Comparison of ENCODE assay signal across 8 mouse cellular contexts in the genomic region with DNA sequence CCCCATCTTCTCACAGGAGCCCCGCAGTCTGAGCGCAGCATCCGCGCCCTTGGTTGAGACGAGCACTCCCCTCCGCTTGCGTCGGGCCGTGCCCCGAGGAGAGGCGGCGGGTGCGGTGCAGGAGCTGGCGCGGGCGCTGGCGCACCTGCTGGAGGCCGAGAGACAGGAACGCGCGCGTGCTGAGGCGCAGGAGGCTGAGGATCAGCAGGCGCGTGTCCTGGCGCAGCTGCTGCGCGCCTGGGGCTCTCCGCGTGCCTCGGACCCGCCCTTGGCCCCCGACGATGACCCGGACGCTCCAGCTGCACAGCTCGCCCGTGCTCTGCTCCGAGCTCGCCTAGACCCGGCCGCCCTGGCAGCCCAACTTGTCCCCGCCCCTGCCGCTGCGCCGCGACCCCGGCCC. TPM values are rescaled to one million over a fixed set of nuclear protein-coding genes. Genes with fewer than 3 reads are reported as not detected.
DNase-seq lines count a peak whose midpoint lies in the region; ATAC-seq and TF ChIP-seq lines count a peak whose summit lies in the region.

No protein-coding gene starts in this region.

- WGBS in lung, embryonic 15.5 days: 18% methylated on average over 29 of the region's 48 CpGs
- WGBS in hindbrain, postnatal 0 days: 20% methylated on average over 47 of the region's 48 CpGs
- WGBS in neural tube, embryonic 11.5 days: 10% methylated on average over 38 of the region's 48 CpGs

- 0 out of 2 replicates have a peak, but pooled peaks cover 5% of the 10 kb centered on the region for H3K4me1 ChIP-seq in lung, embryonic 15.5 days
- no peaks in the 10 kb centered on the region for H3K4me1 ChIP-seq in hindbrain, postnatal 0 days (ENCODE audit: insufficient read depth, low read length)
- no peaks in the 10 kb centered on the region for H3K4me1 ChIP-seq in neural tube, embryonic 11.5 days (ENCODE audit: control insufficient read depth, insufficient read depth, low read length)

- ATAC-seq in lung, embryonic 15.5 days (ENCODE audit: borderline replicate concordance, extremely low read depth, low FRiP score, low TSS enrichment): no peak
- ATAC-seq in hindbrain, postnatal 0 days: no peak; the same call in 1 of the 2 replicates
- peak; percentile 15 for ATAC-seq in neural tube, embryonic 11.5 days (ENCODE audit: insufficient read depth, low FRiP score, low TSS enrichment)

- H3K4me2 ChIP-seq in lung, embryonic 15.5 days: peak overlapping the region; percentile 47
- H3K4me2 ChIP-seq in hindbrain, postnatal 0 days (ENCODE audit: low read depth, low read length): peak overlapping the region; percentile 56
- peak overlapping the region; percentile 47 for H3K4me2 ChIP-seq in neural tube, embryonic 11.5 days (ENCODE audit: low read depth)

- no peak overlapping the region for H3K9ac ChIP-seq in lung, embryonic 15.5 days
- peak overlapping the region; percentile 45 for H3K9ac ChIP-seq in hindbrain, postnatal 0 days (replicated peaks; ENCODE audit: low read length)
- H3K9ac ChIP-seq in neural tube, embryonic 11.5 days (ENCODE audit: low read length): peak overlapping the region; percentile 32; the same call in 1 of the 2 replicates

- peak overlapping the region; percentile 18 for H3K4me3 ChIP-seq in lung, embryonic 15.5 days
- peak overlapping the region; percentile 44 for H3K4me3 ChIP-seq in hindbrain, postnatal 0 days (ENCODE audit: low read length)
- peak overlapping the region; percentile 27 for H3K4me3 ChIP-seq in neural tube, embryonic 11.5 days (ENCODE audit: low read depth, low read length)

- intact Hi-C loops in gastrocnemius, postnatal 36 days (cut with DNase I): no loop called here

- peak; percentile 19 for DNase-seq in adrenal gland, postnatal 14 days
- no peak for DNase-seq in adrenal gland, postnatal 4 days (ENCODE audit: low spot score in 2 of 2)
- no peak for DNase-seq in lung, postnatal 25 days (ENCODE audit: low spot score)
- peak; percentile 27 for DNase-seq in hindbrain, postnatal 0 days (ENCODE audit: low spot score)
- DNase-seq in neural tube, embryonic 11.5 days (ENCODE audit: low spot score): peak; percentile 25
- DNase-seq in urinary bladder, postnatal 14 days (ENCODE audit: low spot score): no peak
- no peak for DNase-seq in gastrocnemius, postnatal 36 days

- H3K27ac ChIP-seq in lung, embryonic 15.5 days: no peak overlapping the region
- H3K27ac ChIP-seq in hindbrain, postnatal 0 days: peak overlapping the region; percentile 15
- H3K27ac ChIP-seq in neural tube, embryonic 11.5 days (ENCODE audit: low read depth, low read length): no peak overlapping the region

- H3K27me3 ChIP-seq in lung, embryonic 15.5 days: peaks cover 70% of the 10 kb centered on the region
- no peaks in the 10 kb centered on the region for H3K27me3 ChIP-seq in hindbrain, postnatal 0 days (ENCODE audit: insufficient read depth, low read length)
- H3K27me3 ChIP-seq in neural tube, embryonic 11.5 days (ENCODE audit: control insufficient read depth, insufficient read depth, low read length): peaks cover 41% of the 10 kb centered on the region

- no peaks in the 10 kb centered on the region for H3K36me3 ChIP-seq in lung, embryonic 15.5 days
- no peaks in the 10 kb centered on the region for H3K36me3 ChIP-seq in hindbrain, postnatal 0 days (ENCODE audit: insufficient read depth, low read length)
- H3K36me3 ChIP-seq in neural tube, embryonic 11.5 days (ENCODE audit: control insufficient read depth, insufficient read depth, low read length): no peaks in the 10 kb centered on the region

- no peak for TF ChIP-seq CTCF in hindbrain, postnatal 0 days (IDR thresholded peaks at IDR 0.05; ENCODE audit: low read depth)

- no peaks in the 10 kb centered on the region for H3K9me3 ChIP-seq in lung, embryonic 15.5 days
- no peaks in the 10 kb centered on the region for H3K9me3 ChIP-seq in hindbrain, postnatal 0 days (ENCODE audit: low read length)
- H3K9me3 ChIP-seq in neural tube, embryonic 11.5 days (ENCODE audit: control insufficient read depth, low read length): no peaks in the 10 kb centered on the region

RNA-seq across cellular contexts. Expression of gene Pcsk1n, which starts 2.4 kb away (rescaled TPM):
- total RNA-seq in adrenal gland, postnatal 14 days (2021): 40.3 and 50.2 TPM in 2 replicates
- 10 to 100 TPM; 63.6 to 65.7 TPM for total RNA-seq in adrenal gland, postnatal 4 days (2021)
- 0.86 and 1.9 TPM in 2 replicates for polyA plus RNA-seq in lung, embryonic 15.5 days (2015; fragmentation: Nextera tagmentation; extraction: Ambion mirVana)
- total RNA-seq in hindbrain, postnatal 0 days (2014; rRNA removed): 124 and 154 TPM in 2 replicates
- 465 and 477 TPM in 2 replicates for polyA plus RNA-seq in hindbrain, postnatal 0 days (2015; fragmentation: Nextera tagmentation; extraction: Ambion mirVana)
- polyA plus RNA-seq in neural tube, embryonic 11.5 days (2014; fragmentation: Nextera tagmentation; extraction: Ambion mirVana): 29.6 and 33.1 TPM in 2 replicates
- total RNA-seq in gastrocnemius, postnatal 36 days (2021): not detected

RNA-seq across cellular contexts. Expression of gene Eras, which starts 6.4 kb away (rescaled TPM):
- total RNA-seq in adrenal gland, postnatal 14 days (2021): not detected in 2 replicates
- not detected for total RNA-seq in adrenal gland, postnatal 4 days (2021)
- polyA plus RNA-seq in lung, embryonic 15.5 days (2015; fragmentation: Nextera tagmentation; extraction: Ambion mirVana): not detected in 2 replicates
- not detected in 2 replicates for total RNA-seq in hindbrain, postnatal 0 days (2014; rRNA removed)
- polyA plus RNA-seq in hindbrain, postnatal 0 days (2015; fragmentation: Nextera tagmentation; extraction: Ambion mirVana): not detected in 2 replicates
- polyA plus RNA-seq in neural tube, embryonic 11.5 days (2014; fragmentation: Nextera tagmentation; extraction: Ambion mirVana): not detected in 2 replicates
- total RNA-seq in gastrocnemius, postnatal 36 days (2021): not detected

RNA-seq across cellular contexts. Expression of gene Gm10490, which starts 12.7 kb away (rescaled TPM):
- not detected in 2 replicates for total RNA-seq in adrenal gland, postnatal 14 days (2021)
- not detected for total RNA-seq in adrenal gland, postnatal 4 days (2021)
- not detected in 2 replicates for polyA plus RNA-seq in lung, embryonic 15.5 days (2015; fragmentation: Nextera tagmentation; extraction: Ambion mirVana)
- total RNA-seq in hindbrain, postnatal 0 days (2014; rRNA removed): not detected in 2 replicates
- not detected in 2 replicates for polyA plus RNA-seq in hindbrain, postnatal 0 days (2015; fragmentation: Nextera tagmentation; extraction: Ambion mirVana)
- polyA plus RNA-seq in neural tube, embryonic 11.5 days (2014; fragmentation: Nextera tagmentation; extraction: Ambion mirVana): not detected in 2 replicates
- not detected for total RNA-seq in gastrocnemius, postnatal 36 days (2021)

RNA-seq across cellular contexts. Expression of gene Gm10491, which starts 14.4 kb away (rescaled TPM):
- not detected in 2 replicates for total RNA-seq in adrenal gland, postnatal 14 days (2021)
- total RNA-seq in adrenal gland, postnatal 4 days (2021): not detected
- polyA plus RNA-seq in lung, embryonic 15.5 days (2015; fragmentation: Nextera tagmentation; extraction: Ambion mirVana): not detected in 2 replicates
- not detected in 2 replicates for total RNA-seq in hindbrain, postnatal 0 days (2014; rRNA removed)
- not detected in 2 replicates for polyA plus RNA-seq in hindbrain, postnatal 0 days (2015; fragmentation: Nextera tagmentation; extraction: Ambion mirVana)
- polyA plus RNA-seq in neural tube, embryonic 11.5 days (2014; fragmentation: Nextera tagmentation; extraction: Ambion mirVana): not detected in 2 replicates
- not detected for total RNA-seq in gastrocnemius, postnatal 36 days (2021)

RNA-seq across cellular contexts. Expression of gene Timm17b, which starts 22.9 kb away (rescaled TPM):
- 83.5 and 99.8 TPM in 2 replicates for total RNA-seq in adrenal gland, postnatal 14 days (2021)
- total RNA-seq in adrenal gland, postnatal 4 days (2021): 100 to 1,000 TPM in 1 of 2 experiments, 10 to 100 TPM in 1; 95.7 to 101 TPM
- polyA plus RNA-seq in lung, embryonic 15.5 days (2015; fragmentation: Nextera tagmentation; extraction: Ambion mirVana): 155 TPM in 2 replicates
- 37.3 and 47.4 TPM in 2 replicates for total RNA-seq in hindbrain, postnatal 0 days (2014; rRNA removed)
- polyA plus RNA-seq in hindbrain, postnatal 0 days (2015; fragmentation: Nextera tagmentation; extraction: Ambion mirVana): 125 and 133 TPM in 2 replicates
- polyA plus RNA-seq in neural tube, embryonic 11.5 days (2014; fragmentation: Nextera tagmentation; extraction: Ambion mirVana): 171 and 184 TPM in 2 replicates
- 10 to 100 TPM; 35.3 to 39.1 TPM for total RNA-seq in gastrocnemius, postnatal 36 days (2021)

Comparison
In these comparisons a context has a peak if more than half of its experiments do, and no peak if none do; other contexts are left out.
1. DNase-seq: peak in adrenal gland, postnatal 14 days (single experiment), hindbrain, postnatal 0 days (single experiment) and neural tube, embryonic 11.5 days (single experiment); none in adrenal gland, postnatal 4 days (0 of 2), lung, postnatal 25 days (single experiment), urinary bladder, postnatal 14 days (single experiment) and gastrocnemius, postnatal 36 days (0 of 2).
2. RNA of gene Pcsk1n, which starts 2.4 kb away (total RNA-seq): 124 to 154 TPM in hindbrain, postnatal 0 days, 63.6 to 65.7 TPM in adrenal gland, postnatal 4 days and 40.3 to 50.2 TPM in adrenal gland, postnatal 14 days; not detected in gastrocnemius, postnatal 36 days; every median in the first group is over 10 times any median in the second.
3. Peak in every context shown above with its lines, with median percentiles within 50 percentile points of each other: H3K4me2 ChIP-seq and H3K4me3 ChIP-seq.